Mouse (Mus musculus): ENCODE measurements around the gene Eloa. TPM values are rescaled to one million over a fixed set of nuclear protein-coding genes. Genes with fewer than 3 reads are reported as not detected.

Eloa gene
- polyA plus RNA-seq, 1 experiment = 21.8 TPM

DNA sequence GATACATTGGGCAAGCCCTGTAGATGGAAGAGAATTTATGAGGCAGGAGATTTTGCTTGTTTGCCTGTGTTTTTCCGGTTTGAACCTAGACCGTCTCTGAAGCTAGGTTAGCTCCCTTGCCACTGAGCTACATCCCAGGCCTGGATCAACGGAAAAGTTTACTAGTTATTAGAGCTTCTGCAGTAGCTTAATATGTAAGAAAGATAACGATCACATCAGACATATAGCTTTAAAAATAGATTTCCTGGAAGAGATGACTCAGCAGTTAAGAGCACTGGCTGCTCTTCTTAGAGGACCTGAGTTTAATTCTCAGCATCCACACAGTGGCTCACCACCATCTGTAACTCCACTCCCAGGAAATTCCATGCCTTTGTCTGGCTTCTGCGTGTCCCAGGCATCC, 7.1 kb upstream of the Eloa start:
- DNase-seq (ENCODE audit: low read depth) = no peak
- TF ChIP-seq CTCF (IDR thresholded peaks at IDR 0.05; ENCODE audit: borderline replicate concordance, extremely low read depth, insufficient read depth, insufficient read length) = no peak
- TF ChIP-seq POLR2A (IDR thresholded peaks at IDR 0.05; ENCODE audit: borderline replicate concordance, extremely low read depth, insufficient read depth, insufficient read length, poor library complexity, severe bottlenecking) = no peak

DNA sequence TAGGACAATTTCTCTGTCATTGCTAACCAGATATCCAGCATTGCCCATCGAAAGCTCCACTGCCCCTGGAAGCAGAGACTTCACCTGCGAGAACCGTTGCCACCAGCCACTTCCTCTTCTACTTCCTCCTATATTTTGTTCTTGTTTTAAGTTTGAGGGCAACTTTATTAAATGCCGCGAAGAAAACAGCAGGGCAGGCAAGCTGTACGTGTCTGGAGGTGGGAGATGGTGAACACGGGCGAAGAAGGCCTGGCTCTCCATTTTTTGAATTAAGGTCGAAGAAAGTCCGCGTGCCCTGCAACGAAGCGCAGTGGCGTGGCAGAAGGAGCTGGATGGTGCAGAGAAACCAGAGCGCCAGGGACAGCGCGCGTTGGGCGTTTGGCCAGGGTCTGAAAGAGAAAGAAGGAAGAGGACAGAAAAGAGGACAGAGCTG, 6.6 kb upstream of the Eloa start:
- DNase-seq (ENCODE audit: low read depth) = peak; percentile 14
- TF ChIP-seq CTCF (IDR thresholded peaks at IDR 0.05; ENCODE audit: borderline replicate concordance, extremely low read depth, insufficient read depth, insufficient read length) (no peak), POLR2A (IDR thresholded peaks at IDR 0.05; ENCODE audit: borderline replicate concordance, extremely low read depth, insufficient read depth, insufficient read length, poor library complexity, severe bottlenecking) (no peak)

DNA sequence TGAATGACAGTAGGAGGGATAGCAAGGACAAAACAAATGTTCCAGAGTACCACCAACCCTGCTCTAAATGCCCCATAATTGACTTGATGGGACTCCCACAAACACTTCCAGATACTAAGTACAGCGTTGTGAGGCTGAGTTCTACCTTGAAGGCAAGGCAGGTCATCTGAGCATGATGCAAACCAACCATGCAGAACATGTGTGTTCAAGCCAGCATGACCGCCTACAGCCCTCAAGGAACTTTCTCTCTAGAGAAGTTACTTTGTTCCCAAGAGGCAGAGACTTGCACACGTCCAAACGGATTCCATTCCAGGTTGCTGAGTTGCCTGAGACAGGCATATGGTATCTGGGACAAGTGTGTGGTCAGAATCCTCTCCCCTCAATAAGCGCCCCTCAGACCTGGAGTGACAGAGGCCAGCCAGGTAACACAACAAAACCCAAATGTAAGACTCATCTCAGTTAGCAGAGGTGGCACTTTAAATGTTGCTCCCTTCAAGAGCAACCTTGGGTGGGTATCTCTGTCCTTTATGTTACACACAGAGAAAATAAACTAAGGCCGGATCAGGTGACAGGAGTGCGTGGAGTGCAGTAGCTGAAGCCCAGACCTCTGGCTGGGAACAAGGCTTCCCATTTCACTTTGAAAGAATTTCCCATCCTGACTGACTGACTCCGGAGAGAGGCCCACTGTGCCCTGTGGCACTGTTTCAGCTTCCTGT, 6.0 kb upstream of the Eloa start:
- TF ChIP-seq CTCF (IDR thresholded peaks at IDR 0.05; ENCODE audit: borderline replicate concordance, extremely low read depth, insufficient read depth, insufficient read length) = no peak
- no peak for TF ChIP-seq POLR2A (IDR thresholded peaks at IDR 0.05; ENCODE audit: borderline replicate concordance, extremely low read depth, insufficient read depth, insufficient read length, poor library complexity, severe bottlenecking)
- DNase-seq (ENCODE audit: low read depth) = no peak

DNA sequence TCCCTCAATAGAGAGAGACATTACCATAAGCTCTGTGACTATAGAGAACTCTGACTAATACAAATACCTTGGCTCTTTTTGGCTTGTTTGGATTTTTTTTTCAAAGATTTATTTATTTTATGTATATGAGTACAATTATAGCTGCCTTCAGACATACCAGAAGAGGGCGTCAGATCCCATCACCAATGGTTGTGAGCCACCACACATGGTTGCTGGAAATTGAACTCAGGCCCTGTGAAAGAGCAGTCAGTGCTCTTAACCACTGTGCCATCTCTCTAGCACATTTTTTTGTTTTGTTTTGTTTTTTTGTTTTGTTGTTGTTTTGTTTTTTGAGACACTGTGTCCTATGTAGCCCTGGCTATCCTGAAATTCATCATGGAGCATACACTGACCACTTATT, 3.8 kb upstream of the Eloa start:
- no peak for DNase-seq (ENCODE audit: low read depth)
- TF ChIP-seq POLR2A (IDR thresholded peaks at IDR 0.05; ENCODE audit: borderline replicate concordance, extremely low read depth, insufficient read depth, insufficient read length, poor library complexity, severe bottlenecking) (no peak), CTCF (IDR thresholded peaks at IDR 0.05; ENCODE audit: borderline replicate concordance, extremely low read depth, insufficient read depth, insufficient read length) (no peak)

DNA sequence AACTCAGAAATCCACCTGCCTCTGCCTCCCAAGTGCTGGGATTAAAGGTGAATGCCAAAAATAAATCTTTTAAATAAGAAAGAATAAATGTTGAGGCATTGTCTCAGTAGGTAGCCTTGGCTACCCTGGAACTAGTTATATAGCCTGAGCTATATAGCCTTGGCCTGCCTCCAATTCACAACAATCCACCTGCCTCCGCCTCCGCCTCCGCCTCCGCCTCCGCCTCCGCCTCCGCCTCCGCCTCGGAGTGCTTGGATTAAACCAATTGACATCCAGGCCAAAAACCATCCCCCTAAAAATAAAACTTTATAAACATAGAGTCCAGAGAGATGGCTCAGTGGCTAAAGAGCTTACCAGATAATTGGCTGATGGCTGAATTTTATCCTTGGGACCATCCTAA, 1.4 kb upstream of the Eloa start:
- DNase-seq (ENCODE audit: low read depth) = no peak
- TF ChIP-seq CTCF (IDR thresholded peaks at IDR 0.05; ENCODE audit: borderline replicate concordance, extremely low read depth, insufficient read depth, insufficient read length) (no peak), POLR2A (IDR thresholded peaks at IDR 0.05; ENCODE audit: borderline replicate concordance, extremely low read depth, insufficient read depth, insufficient read length, poor library complexity, severe bottlenecking) (no peak)

DNA sequence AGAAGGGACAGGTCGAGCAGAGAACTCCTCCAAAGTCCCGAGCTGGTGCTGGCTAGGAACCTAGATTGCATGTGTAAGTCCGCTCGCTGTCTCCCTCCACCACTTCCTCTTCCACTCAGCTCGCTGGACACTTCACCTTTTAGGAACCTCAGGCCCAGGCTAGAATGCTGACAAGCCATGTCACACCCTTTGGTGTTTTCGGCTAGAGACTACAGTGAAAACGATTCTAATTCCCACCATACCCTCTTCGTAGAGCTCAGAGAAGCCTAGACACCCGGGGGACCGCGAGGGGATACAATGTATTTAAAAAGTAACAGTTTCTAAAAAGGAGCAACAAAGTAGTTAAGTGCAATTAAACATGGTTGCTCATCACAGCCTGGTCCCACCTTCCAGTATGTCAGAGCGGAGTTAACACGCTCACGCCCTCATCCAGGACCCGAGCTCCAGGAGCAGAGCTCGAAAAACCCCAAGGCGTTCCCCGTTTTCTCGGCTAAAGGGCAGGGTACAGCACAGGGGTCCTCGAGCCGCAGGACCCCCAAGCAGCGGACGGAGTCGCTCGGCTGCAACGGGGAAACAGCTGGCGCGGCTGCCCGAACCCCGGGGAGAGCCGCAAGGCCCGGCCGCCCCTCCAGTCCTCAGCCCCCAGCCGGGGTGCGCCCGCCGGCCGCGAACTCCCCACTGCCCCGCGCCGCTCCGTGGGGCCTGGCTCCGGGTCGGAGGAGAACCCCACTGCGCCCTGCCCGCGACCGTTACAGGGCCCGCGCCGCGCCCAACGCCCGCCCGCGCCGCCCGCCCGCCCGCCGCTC, 617 bp downstream of the Eloa start:
- TF ChIP-seq CTCF (IDR thresholded peaks at IDR 0.05; ENCODE audit: borderline replicate concordance, extremely low read depth, insufficient read depth, insufficient read length) = no peak
- no peak for TF ChIP-seq POLR2A (IDR thresholded peaks at IDR 0.05; ENCODE audit: borderline replicate concordance, extremely low read depth, insufficient read depth, insufficient read length, poor library complexity, severe bottlenecking)
- peak; percentile 23 for DNase-seq (ENCODE audit: low read depth)

DNA sequence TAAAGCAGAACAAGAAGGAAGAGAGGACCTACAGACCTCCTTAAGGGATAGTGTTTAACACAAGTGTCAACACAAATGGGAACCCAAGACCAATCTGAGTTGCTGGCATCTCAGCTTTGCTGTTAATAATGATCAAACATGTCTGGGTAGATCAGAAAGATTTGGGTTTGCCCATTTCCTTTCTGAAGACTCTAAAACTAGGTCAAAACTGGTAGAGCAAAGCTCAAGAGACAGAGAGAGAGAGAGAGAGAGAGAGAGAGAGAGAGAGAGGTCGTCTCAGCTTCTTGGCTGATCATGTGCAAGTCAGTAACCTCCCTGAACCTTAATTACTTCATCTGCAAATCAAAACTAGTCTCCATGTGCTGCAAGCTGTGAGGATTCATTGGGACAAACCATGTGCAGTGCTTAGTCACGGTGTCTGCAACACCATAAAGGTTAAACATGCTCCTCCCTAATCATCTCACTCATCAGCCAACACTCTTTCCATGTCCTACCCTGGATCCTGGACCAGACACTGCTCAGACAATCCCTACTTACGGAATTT, 5.4 kb downstream of the Eloa start:
- TF ChIP-seq POLR2A (IDR thresholded peaks at IDR 0.05; ENCODE audit: borderline replicate concordance, extremely low read depth, insufficient read depth, insufficient read length, poor library complexity, severe bottlenecking) = no peak
- no peak for TF ChIP-seq CTCF (IDR thresholded peaks at IDR 0.05; ENCODE audit: borderline replicate concordance, extremely low read depth, insufficient read depth, insufficient read length)
- no peak for DNase-seq (ENCODE audit: low read depth)

DNA sequence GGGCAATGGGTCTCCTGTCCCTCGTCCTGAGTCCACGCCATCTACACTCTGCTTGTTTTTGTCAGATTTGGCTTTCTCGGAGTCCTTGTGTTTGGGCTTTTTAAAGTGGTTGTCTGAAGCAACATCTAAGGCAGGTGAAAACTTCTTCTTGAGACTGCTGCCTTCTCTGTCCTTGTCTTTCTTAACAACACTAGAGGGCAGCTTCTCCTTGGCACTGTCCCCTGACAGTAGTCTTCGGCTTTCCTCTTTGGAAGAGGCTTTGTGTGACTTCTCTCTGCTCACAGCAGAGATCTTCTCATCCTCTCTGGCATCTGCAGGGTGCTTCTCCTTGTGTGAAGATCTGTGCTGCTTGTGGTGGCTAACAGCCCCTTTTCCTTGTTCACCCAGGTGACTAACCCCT, 11.0 kb downstream of the Eloa start:
- no peak for DNase-seq (ENCODE audit: low read depth)
- TF ChIP-seq POLR2A (IDR thresholded peaks at IDR 0.05; ENCODE audit: borderline replicate concordance, extremely low read depth, insufficient read depth, insufficient read length, poor library complexity, severe bottlenecking) = no peak
- TF ChIP-seq CTCF (IDR thresholded peaks at IDR 0.05; ENCODE audit: borderline replicate concordance, extremely low read depth, insufficient read depth, insufficient read length) = no peak

DNA sequence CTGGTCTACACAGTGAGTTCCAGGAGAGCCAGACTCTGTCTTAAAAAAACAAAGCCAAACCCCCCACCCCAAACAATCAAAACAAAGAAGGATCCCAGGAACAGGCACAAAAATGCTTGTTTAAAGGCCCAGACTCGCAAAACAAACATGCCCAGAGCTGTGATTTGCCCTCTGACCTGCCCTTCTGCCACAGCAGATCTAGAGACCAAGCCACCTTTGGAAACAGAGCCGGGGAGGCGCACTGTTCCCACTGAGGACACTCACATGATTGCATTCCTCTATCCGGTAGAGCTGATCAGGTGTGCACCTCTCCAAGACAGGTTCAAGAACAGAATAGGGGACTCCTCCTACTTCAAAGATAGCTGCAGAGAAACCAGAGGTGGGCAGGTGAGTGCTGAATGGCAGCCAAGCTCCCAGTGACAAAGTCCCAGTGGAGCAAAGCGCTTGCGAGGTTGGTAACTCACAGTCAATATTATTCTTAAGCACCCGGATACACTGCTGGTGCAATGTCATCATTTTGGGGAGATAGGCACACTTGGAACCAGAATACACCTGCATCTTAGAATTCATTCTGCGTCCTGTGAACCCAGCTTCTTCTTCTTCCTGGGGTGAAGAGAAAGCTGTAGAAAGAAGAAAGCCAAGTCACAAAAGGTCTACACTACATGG, 12.6 kb downstream of the Eloa start:
- no peak for TF ChIP-seq CTCF (IDR thresholded peaks at IDR 0.05; ENCODE audit: borderline replicate concordance, extremely low read depth, insufficient read depth, insufficient read length)
- no peak for TF ChIP-seq POLR2A (IDR thresholded peaks at IDR 0.05; ENCODE audit: borderline replicate concordance, extremely low read depth, insufficient read depth, insufficient read length, poor library complexity, severe bottlenecking)
- DNase-seq (ENCODE audit: low read depth) = no peak

DNA sequence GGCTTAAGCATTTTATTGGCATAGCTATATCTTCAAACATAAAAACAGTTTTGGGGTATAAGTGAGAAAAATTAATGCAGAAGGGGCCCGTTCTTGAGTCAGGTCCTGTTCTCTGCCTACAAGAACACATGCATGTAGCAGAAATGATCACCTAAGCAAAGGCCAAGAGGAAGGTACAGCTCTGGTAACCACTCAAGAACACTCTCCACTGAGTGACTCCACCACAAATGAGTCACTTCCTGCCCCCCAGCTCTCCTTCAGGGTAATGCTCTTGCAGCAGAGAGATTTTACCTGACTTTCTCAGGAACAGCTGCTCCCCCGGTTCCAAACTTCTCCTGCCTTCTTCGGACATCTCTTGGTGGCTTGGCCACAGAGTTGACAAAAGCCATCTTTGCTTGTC, 14.7 kb downstream of the Eloa start:
- TF ChIP-seq CTCF (IDR thresholded peaks at IDR 0.05; ENCODE audit: borderline replicate concordance, extremely low read depth, insufficient read depth, insufficient read length) (no peak), POLR2A (IDR thresholded peaks at IDR 0.05; ENCODE audit: borderline replicate concordance, extremely low read depth, insufficient read depth, insufficient read length, poor library complexity, severe bottlenecking) (no peak)
- DNase-seq (ENCODE audit: low read depth) = no peak

DNA sequence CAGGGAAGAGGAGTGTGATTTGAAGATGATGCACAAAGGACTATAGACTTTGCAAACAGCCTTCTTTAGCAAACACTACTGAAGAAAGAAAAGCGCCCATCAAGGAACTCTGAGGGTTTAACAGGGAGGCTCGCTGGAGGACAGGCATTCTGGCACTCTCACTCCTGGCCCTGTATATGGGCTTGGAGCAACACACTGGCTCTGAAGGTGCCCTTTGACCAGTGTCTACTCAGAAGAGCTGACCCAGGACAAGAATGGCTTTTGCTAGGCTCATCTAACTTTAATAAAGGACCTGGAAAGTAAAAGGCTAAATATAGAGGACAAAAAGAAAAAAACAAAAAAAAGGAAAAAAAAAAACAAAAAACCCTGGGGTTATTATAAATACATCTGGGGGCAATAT, 16.6 kb downstream of the Eloa start:
- DNase-seq (ENCODE audit: low read depth) = no peak

More for the DNA sequence above, 16.6 kb downstream of the Eloa start:
- TF ChIP-seq POLR2A (IDR thresholded peaks at IDR 0.05; ENCODE audit: borderline replicate concordance, extremely low read depth, insufficient read depth, insufficient read length, poor library complexity, severe bottlenecking) (no peak), CTCF (IDR thresholded peaks at IDR 0.05; ENCODE audit: borderline replicate concordance, extremely low read depth, insufficient read depth, insufficient read length) (no peak)

All from brain, embryonic 14.5 days (tissue).